Mouse (Mus musculus) myocyte (in vitro differentiated cells): ENCODE data around the gene Ncoa3. TPM values are rescaled to one million over a fixed set of nuclear protein-coding genes. Genes with fewer than 3 reads are reported as not detected.

ENCODE experiments used
- H3K27me3 ChIP-seq: one replicate; pipeline ENCODE4 v1.6.1; 2011; ENCODE audit not compliant: control insufficient read depth, insufficient read depth, insufficient read length
- H3K36me3 ChIP-seq: one replicate; pipeline ENCODE4 v1.6.1; 2011; ENCODE audit not compliant: control insufficient read depth, insufficient read depth
- H3K4me2 ChIP-seq: one replicate; pipeline ENCODE4 v1.6.1; 2011; ENCODE audit warnings: low read depth, control low read depth
- H3K4me3 ChIP-seq: one replicate; pipeline ENCODE4 v1.5.1; 2011; ENCODE audit warnings: mild to moderate bottlenecking, control low read depth, moderate library complexity
- H3K79me2 ChIP-seq: one replicate; pipeline ENCODE4 v1.6.1; 2011; ENCODE audit not compliant: control insufficient read depth, insufficient read depth
- H3ac ChIP-seq: one replicate; pipeline ENCODE4 v1.6.1; 2011; ENCODE audit not compliant: control insufficient read depth, insufficient read length
- CEBPB ChIP-seq: IDR thresholded peaks from 2 replicates; pipeline ENCODE4 v1.6.1; 2011; ENCODE audit warnings: mild to moderate bottlenecking, moderate library complexity; ENCODE audit not compliant: poor library complexity, insufficient read depth, severe bottlenecking
- E2F4 ChIP-seq: IDR thresholded peaks from one replicate; pipeline ENCODE4 v1.6.1; 2011; ENCODE audit warnings: mild to moderate bottlenecking, control low read depth, moderate library complexity; ENCODE audit not compliant: insufficient read depth
- MAX ChIP-seq: IDR thresholded peaks from one replicate; pipeline ENCODE4 v1.6.1; 2011; ENCODE audit warnings: low read depth, mild to moderate bottlenecking, control low read depth
- MYOD1 ChIP-seq, 3 experiments: IDR thresholded peaks; one replicate each; pipeline ENCODE4 v1.6.1; 2011; ENCODE audit warnings: control low read depth in 2 of 3, low read depth in 2 of 3, mild to moderate bottlenecking in 2 of 3, moderate library complexity in 1 of 3; ENCODE audit not compliant: insufficient read length in 2 of 3, control insufficient read depth in 1 of 3
- MYOG ChIP-seq, 3 experiments: IDR thresholded peaks; one replicate each; pipeline ENCODE4 v1.6.1; 2011; ENCODE audit warnings: control low read depth in 2 of 3, low read depth in 2 of 3, mild to moderate bottlenecking in 2 of 3; ENCODE audit not compliant: insufficient read length in 2 of 3, control insufficient read depth in 1 of 3, insufficient read depth in 1 of 3
- POLR2A ChIP-seq: IDR thresholded peaks from one replicate; pipeline ENCODE4 v1.6.1; 2011; ENCODE audit warnings: low read depth, mild to moderate bottlenecking, control low read depth, moderate library complexity; ENCODE audit not compliant: insufficient read length
- POLR2AphosphoS2 ChIP-seq: IDR thresholded peaks from one replicate; pipeline ENCODE4 v1.6.1; 2011; ENCODE audit warnings: low read depth, control low read depth; ENCODE audit not compliant: insufficient read length
- REST ChIP-seq: IDR thresholded peaks from one replicate; pipeline ENCODE4 v1.6.1; 2011; ENCODE audit warnings: mild to moderate bottlenecking, control low read depth, moderate library complexity; ENCODE audit not compliant: insufficient read depth, insufficient read length
- SRF ChIP-seq: IDR thresholded peaks from one replicate; pipeline ENCODE4 v1.6.1; 2011; ENCODE audit warnings: low read depth; ENCODE audit not compliant: control insufficient read depth, insufficient read length
- TCF12 ChIP-seq: IDR thresholded peaks from one replicate; pipeline ENCODE4 v1.6.1; 2011; ENCODE audit warnings: mild to moderate bottlenecking, control low read depth; ENCODE audit not compliant: poor library complexity, insufficient read depth, severe bottlenecking
- TCF3 ChIP-seq: IDR thresholded peaks from one replicate; pipeline ENCODE4 v1.6.1; 2011; ENCODE audit warnings: low read depth, control low read depth; ENCODE audit not compliant: insufficient read length
- USF1 ChIP-seq: IDR thresholded peaks from one replicate; pipeline ENCODE4 v1.6.1; 2011; ENCODE audit warnings: low read depth, mild to moderate bottlenecking, control low read depth, moderate library complexity
- polyA plus RNA-seq: library from polyadenylated mRNA; unstranded; fragments of >200 nt; fragmentation: generic; extraction: Trizol; gene quantifications from one replicate; pipeline ENCODE4 v1.2.1, GENCODE M21; 2012; ENCODE audit warnings: missing spikeins

Gene Ncoa3
- polyA plus RNA-seq, 1 experiment, result 5.8 TPM

DNA sequence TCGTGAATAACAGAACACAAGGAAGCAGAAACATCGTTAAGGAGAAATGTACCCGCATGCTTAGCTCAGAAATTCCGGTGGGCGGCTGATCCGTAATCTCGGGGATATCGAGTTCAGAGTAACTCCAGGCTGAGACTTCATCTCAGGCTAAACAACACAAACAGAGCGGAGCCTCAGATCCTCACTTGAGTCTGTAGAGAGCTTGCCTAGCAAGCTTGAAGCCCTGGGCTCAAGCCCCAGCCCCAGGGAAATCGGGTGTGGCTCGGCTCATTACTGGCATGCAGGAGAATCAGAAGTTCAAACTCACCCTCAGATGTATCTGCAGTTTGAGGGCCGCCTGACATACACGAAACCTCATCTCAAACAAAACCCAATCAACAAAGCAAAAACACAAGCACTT is 22.5 kb upstream of the Ncoa3 start:
- no peak for TF ChIP-seq MAX
- TF ChIP-seq TCF12, result no peak
- no peak for TF ChIP-seq SRF
- no peak for TF ChIP-seq REST
- TF ChIP-seq MYOD1 (IDR thresholded peaks at IDR 0.05; ENCODE audit: control insufficient read depth in 1 of 3, insufficient read length in 2 of 3, low read depth in 2 of 3), result no peak
- TF ChIP-seq E2F4, result no peak
- TF ChIP-seq CEBPB, result no peak
- Histone ChIP-seq H3K4me3 (no peak overlapping the region), H3ac (no peak overlapping the region), H3K27me3 (no peaks in the 10 kb centered on the region), H3K36me3 (no peaks in the 10 kb centered on the region), H3K4me2 (no peak overlapping the region), H3K79me2 (no peaks in the 10 kb centered on the region)

DNA sequence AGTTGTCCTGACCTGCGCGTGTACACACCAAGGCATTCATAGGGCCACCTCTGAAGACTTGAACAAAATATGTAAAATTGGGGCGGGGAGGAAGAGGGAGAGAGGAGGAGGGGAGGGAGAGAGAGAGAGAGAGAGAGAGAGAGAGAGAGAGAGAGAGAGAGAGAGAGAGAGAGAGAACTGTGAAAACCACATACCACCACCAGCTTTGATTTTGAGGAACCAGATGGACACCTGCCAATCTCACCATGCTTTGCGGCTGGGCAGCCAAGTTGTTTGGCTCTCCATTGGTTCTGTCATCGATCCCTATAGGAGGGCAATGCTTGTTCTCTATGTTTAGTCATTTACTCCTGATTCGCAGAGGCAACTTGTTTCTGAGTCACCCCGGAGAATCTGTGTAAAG is 21.7 kb upstream of the Ncoa3 start:
- H3K79me2 ChIP-seq, result no peaks in the 10 kb centered on the region

DNA sequence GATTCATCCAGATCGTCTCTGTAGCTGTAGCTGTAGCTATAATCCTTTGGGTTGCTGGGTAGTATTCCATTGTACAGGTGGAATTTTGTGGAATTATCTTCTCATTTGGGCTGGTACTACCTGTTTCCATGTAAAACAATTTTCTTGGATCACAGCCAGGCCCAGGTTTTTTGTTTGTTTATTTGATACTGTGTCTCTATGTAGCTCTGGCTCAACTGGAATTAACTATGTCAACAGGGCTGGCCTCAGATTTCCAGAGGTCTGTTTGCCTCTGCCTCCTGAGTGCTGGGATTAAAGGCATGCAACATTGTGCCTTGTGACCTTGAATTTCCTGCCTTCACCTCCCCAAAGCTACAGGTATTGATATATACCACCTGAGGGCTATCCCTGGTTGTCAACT is 18.1 kb upstream of the Ncoa3 start:
- no peak for TF ChIP-seq MYOG (IDR thresholded peaks at IDR 0.05; ENCODE audit: control insufficient read depth in 1 of 3, insufficient read depth in 1 of 3, insufficient read length in 2 of 3, low read depth in 2 of 3)
- H3K4me2 ChIP-seq, result no peak overlapping the region
- no peak overlapping the region for H3K4me3 ChIP-seq
- H3K79me2 ChIP-seq, result no peaks in the 10 kb centered on the region
- no peaks in the 10 kb centered on the region for H3K27me3 ChIP-seq
- no peaks in the 10 kb centered on the region for H3K36me3 ChIP-seq
- H3ac ChIP-seq, result no peak overlapping the region

More for the DNA sequence above, 21.7 kb upstream of the Ncoa3 start:
- H3K4me3 ChIP-seq, result no peak overlapping the region
- H3K4me2 ChIP-seq, result no peak overlapping the region
- no peak overlapping the region for H3ac ChIP-seq
- H3K27me3 ChIP-seq, result no peaks in the 10 kb centered on the region
- TF ChIP-seq POLR2A (no peak), USF1 (no peak), REST (no peak), POLR2AphosphoS2 (no peak), MYOD1 (IDR thresholded peaks at IDR 0.05; ENCODE audit: control insufficient read depth in 1 of 3, insufficient read length in 2 of 3, low read depth in 2 of 3) (no peak), MAX (no peak), TCF3 (no peak)
- no peaks in the 10 kb centered on the region for H3K36me3 ChIP-seq

DNA sequence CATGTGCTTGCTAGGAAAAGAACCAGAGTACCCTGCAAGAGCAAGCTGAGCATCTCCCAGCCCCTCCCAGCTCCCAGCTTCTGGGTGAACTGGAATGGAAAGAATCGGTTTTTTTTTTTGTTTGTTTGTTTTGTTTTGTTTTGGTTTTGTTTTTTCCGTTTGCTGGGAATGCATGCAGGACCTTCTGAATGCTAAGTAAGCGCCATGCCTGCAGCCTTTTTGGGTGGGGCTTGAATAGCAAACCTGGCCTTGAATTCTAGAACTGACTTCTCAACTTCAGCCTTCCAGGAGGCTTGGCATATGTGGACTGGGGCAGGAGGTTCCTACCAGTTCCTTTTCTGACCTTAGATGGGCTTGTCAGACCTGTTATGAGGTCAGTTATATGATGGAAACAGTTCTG is 16.2 kb upstream of the Ncoa3 start:
- H3K4me2 ChIP-seq, result no peak overlapping the region
- no peaks in the 10 kb centered on the region for H3K27me3 ChIP-seq
- TF ChIP-seq POLR2AphosphoS2 (no peak), MYOG (IDR thresholded peaks at IDR 0.05; ENCODE audit: control insufficient read depth in 1 of 3, insufficient read depth in 1 of 3, insufficient read length in 2 of 3, low read depth in 2 of 3) (no peak), TCF3 (no peak), POLR2A (no peak), USF1 (no peak), MAX (no peak), REST (no peak), E2F4 (no peak), TCF12 (no peak), MYOD1 (IDR thresholded peaks at IDR 0.05; ENCODE audit: control insufficient read depth in 1 of 3, insufficient read length in 2 of 3, low read depth in 2 of 3) (no peak), SRF (no peak), CEBPB (no peak)
- no peak overlapping the region for H3ac ChIP-seq
- H3K36me3 ChIP-seq, result no peaks in the 10 kb centered on the region
- no peaks in the 10 kb centered on the region for H3K79me2 ChIP-seq
- no peak overlapping the region for H3K4me3 ChIP-seq

DNA sequence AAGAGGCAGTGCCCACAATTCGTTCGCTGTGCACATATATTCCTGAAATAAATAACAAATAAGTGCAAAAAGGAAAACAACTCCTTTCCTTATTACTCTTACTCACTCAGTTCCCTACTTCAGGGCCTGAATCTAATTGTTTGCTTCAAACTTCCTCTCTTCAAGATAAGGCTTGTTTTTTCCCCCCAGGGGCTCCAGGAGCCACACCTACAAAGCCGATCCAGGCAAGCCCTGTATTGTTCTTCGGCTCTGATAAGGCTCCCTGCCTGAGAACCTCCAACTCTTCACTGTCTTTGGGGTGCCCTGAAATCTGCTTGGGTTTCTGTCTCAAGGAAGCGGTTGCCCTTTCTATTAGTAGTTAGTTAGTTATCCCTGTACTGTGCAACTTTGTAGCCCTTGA is 15.6 kb upstream of the Ncoa3 start:
- Histone ChIP-seq H3K36me3 (no peaks in the 10 kb centered on the region), H3K4me2 (no peak overlapping the region), H3K27me3 (no peaks in the 10 kb centered on the region), H3K79me2 (no peaks in the 10 kb centered on the region), H3K4me3 (no peak overlapping the region), H3ac (no peak overlapping the region)
- TF ChIP-seq E2F4 (no peak), POLR2A (no peak), POLR2AphosphoS2 (no peak), MYOG (IDR thresholded peaks at IDR 0.05; ENCODE audit: control insufficient read depth in 1 of 3, insufficient read depth in 1 of 3, insufficient read length in 2 of 3, low read depth in 2 of 3) (no peak), TCF12 (no peak), REST (no peak), TCF3 (no peak), MAX (no peak), SRF (no peak), MYOD1 (IDR thresholded peaks at IDR 0.05; ENCODE audit: control insufficient read depth in 1 of 3, insufficient read length in 2 of 3, low read depth in 2 of 3) (no peak), USF1 (no peak), CEBPB (no peak)

DNA sequence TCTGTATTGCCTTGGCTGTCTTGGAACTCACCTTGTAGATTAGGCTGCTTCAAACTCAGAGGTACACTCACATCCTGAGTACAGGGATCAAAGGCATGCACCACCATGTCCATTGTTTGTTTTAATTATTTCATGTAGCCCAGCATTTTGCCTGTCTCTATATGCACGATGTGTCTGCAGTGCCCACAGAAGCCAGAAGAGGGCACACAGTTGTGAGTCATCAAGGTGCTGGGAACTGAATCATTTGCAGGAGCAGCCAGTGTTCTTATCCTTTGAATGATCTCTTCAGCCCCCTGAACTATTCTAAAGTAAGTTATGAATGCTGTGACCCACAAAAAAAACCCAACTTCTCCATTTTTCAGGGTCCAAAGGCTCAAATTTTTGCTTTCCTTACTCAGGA is 14.3 kb upstream of the Ncoa3 start:
- Histone ChIP-seq H3ac (no peak overlapping the region), H3K36me3 (no peaks in the 10 kb centered on the region), H3K27me3 (no peaks in the 10 kb centered on the region), H3K79me2 (no peaks in the 10 kb centered on the region), H3K4me3 (no peak overlapping the region), H3K4me2 (no peak overlapping the region)
- TF ChIP-seq TCF3 (no peak), USF1 (no peak), MYOG (IDR thresholded peaks at IDR 0.05; ENCODE audit: control insufficient read depth in 1 of 3, insufficient read depth in 1 of 3, insufficient read length in 2 of 3, low read depth in 2 of 3) (no peak), POLR2AphosphoS2 (no peak), MYOD1 (IDR thresholded peaks at IDR 0.05; ENCODE audit: control insufficient read depth in 1 of 3, insufficient read length in 2 of 3, low read depth in 2 of 3) (no peak), REST (no peak), E2F4 (no peak), TCF12 (no peak), POLR2A (no peak)
